Mouse (Mus musculus) testis, postnatal 10 days (tissue): ENCODE measurements around the gene Rbfox2.
"Not testable (repeated sequence)": the region's sequence is repeated elsewhere in the genome, so short reads cannot be mapped to it uniquely, and the experiment has no call there.

ENCODE experiments used
- DNase-seq: peaks from one replicate; pipeline ENCODE4 v3.0.0; 2021; ENCODE audit warnings: low spot score

Gene Rbfox2

DNA sequence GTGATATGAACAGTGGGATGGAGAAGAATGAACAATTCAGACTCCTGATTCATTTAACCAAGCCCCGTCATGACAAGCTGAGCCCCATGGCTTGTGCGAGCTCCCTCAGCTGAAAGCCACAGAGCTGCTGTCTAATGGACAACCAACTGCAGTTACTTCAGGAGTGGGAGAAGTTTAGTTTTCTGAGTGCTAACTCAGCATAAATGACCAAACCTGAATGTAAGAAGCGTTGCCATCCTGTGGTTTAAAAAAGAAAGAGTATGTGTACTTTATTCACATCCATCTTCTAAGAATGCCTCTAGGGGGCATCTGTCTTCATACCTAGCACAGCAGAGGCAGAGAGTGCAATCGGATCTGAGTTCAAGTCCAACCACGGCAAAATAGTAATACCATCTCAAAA lies 35.5 kb downstream of the Rbfox2 start:
- DNase-seq, result no peak

DNA sequence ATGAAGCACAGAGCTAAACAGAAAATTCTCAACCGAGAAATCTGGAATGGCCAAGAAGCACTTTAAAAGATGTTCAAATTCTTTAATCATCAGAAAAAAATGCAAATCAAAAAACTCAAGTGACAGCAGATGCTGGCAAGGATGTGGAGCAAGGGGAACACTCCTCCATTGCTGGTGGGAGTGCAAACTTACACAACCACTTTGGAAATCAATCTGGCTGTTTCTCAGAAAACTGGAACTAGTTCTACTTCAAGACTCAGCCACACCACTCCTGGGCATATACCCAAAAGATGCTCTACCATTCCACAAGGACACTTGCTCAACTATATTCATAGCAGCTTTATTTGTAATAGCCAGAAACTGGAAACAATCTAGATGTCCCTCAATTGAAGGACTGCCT lies 37.3 kb downstream of the Rbfox2 start:
- not testable (repeated sequence) for DNase-seq

DNA sequence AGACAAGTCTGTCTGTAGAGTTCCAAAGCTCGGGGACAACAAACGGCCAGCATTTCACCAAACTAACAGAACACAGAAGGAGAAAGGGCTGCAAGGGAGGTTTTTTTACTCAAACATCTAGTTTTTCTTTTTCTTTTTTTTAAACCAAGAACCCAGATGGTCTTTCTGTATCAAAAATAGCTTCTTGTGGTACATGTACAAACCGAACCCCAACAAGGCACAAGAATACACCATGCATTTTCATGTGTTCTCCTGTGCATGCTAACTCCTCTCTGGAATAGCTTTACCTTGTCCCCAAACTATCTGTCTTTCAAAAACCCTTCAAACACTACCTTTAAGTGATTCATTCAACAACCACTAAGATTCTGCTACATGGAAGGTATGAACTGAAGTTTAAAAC lies 38.4 kb downstream of the Rbfox2 start:
- no peak for DNase-seq

DNA sequence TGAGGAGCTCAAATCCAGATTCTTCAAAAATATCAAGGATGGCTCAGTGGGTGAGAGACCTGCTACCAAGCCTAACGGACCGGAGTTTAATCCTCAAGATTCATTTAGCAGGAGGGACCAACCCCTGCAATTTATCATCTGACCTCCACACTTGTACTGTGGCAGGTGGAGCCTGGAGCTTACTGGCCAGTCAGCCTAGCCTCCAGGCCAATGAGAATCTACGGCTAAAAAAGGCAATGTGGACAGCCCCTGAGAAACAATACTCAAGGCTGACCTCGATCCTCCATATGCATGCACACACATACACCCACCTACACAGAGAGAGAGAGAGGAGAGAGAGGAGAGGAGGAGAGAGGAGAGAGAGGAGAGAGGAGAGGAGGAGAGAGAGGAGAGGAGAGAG lies 41.5 kb downstream of the Rbfox2 start:
- DNase-seq, result no peak

DNA sequence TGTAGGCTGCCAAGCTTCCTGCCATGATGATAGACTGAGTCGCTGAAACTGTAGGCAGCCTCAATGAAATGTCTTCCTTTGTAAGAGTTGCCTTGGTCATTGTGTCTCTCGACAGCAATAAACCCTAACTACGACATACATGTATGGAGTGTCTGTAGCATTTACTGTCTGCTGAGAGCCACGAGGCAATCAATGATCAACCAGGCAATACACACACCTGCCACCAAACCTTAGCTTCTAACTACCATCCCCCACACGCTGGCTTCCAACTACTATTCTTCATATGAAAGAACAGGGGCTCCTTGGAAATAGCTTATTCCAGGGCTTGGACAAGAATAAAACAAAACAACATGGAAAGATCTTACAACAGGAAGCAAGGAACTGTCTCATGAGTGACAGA lies 42.5 kb downstream of the Rbfox2 start:
- no peak for DNase-seq

DNA sequence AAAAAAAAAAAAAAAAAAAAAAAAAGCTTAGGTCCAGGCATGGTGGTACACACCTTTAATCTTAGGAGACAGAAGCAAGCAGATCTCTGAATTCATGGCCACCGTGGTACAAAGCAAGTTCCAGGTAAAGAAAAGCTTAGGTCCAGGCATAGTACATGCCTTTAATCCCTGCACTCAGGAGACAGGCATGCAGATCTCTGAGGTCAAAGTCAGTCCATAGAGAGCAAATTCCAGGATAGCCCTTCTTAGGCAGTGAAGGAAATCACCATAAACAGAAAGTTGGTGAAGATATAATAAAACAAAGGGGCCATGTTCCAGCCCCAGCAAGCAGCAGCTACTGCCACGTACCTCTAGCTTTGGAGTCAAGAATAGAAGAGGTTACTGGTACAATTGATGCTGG lies 44.0 kb downstream of the Rbfox2 start:
- DNase-seq, result no peak

DNA sequence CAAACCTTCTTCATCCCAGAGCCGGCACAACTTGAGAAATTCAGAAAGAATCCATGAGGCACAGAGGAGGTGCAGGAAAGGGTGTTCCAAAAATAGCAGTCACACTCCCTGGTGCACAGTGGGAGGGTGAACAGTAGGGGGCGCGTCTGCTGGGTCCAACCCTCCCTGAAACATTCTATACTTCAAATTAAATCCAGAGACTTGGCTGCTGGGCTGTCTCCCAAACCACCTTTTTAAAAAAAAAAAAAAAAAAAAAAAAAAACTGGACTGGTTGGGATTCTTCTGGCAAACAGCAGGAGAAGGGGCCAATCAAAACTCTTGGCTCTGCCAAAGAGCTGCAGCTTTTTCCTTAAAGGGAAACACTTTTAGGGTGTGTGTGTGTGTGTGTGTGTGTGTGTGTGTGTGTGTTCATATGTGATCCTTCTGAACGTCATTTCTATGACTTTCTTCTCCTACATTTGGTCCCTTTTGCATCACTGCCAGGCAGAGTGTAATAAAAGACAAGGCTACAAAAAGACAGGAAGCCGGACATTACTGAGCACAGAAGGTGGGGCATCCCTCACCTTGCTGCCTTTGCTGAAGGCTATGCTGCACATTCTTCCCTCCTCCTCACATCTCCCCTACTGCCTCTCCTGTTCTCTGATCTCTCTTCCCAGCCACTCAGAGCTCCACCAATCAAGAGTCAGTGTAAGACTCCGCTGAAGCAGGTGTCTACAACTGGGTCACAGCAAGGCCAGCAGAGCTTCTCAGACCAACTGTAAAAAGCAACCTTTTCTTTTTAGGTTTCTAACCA lies 49.2 kb downstream of the Rbfox2 start:
- peak; percentile 77 for DNase-seq

DNA sequence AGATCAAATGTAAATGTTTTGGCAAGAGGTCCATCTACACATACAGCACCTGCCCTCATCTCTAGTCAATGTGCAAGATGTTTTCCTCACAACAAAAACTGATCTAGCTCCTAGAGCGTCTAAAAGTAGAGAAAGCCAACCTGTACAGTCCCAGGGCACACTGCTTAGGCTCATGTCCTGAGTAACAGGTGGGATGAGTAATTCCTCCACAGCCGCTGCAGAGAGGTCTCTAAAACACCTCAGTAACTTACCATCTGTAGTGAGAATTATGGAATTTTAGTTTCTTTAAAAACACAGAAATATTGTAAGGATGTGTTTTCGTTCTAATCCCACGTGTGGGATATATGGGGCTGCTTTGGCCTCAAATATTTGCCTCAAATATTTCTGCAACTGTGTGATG lies 50.0 kb downstream of the Rbfox2 start:
- no peak for DNase-seq

DNA sequence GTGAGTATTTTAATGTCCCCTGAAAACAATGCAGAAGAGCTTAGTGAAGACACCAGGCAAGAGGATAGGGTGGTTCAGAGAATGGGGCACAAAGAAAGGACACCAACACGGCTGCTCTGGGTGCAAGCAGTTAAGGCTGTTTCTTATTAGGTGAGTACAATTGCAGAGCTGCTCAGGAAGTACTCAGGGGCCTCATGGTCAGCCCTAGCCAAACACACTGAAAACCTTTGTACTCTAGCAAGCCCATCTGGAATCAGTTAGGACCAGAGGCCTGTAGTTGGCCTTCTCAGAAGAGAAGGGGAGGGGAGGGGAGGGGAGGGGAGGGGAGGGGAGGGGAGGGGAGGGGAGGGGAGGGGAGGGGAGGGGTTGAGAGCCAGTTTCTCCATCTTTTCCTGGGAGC lies 52.2 kb downstream of the Rbfox2 start:
- no peak for DNase-seq

DNA sequence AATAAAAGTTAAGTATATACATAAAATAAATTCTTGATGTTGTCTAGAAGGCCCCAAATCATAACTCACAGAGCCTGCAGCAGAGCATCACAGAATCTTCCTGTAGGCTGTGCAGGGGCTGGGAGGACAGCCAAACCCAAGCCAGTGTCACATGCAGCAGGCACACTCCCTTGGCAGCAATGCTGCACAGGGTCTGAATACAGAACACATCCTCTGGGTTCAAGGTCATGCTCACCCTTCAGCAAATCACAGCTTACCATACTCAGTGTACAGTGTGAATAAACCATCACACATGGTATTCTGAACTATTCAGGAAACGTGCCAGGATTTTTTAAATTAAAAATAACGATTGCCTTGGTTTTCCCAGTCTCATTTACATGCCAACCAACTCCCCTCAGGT lies 52.7 kb downstream of the Rbfox2 start:
- peak; percentile 51 for DNase-seq

DNA sequence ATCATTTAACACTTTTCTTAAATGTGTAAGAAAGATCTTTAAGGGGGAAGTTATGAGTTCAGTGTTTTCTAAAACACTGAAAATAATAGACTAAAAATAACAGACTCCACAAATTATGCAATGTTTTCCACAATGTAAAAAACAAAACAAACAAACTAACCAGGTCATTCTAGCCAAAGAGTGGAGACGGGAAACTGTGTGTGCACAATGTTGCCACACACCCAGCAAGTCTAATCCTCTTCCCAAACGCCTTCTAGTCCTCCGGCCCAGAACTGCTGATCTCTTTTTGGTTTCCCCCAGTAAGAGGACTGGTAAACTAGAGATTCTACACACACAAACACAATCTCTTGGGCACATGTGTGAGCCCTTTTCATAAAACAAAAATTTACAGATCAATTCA lies 55.1 kb downstream of the Rbfox2 start:
- DNase-seq, result no peak

DNA sequence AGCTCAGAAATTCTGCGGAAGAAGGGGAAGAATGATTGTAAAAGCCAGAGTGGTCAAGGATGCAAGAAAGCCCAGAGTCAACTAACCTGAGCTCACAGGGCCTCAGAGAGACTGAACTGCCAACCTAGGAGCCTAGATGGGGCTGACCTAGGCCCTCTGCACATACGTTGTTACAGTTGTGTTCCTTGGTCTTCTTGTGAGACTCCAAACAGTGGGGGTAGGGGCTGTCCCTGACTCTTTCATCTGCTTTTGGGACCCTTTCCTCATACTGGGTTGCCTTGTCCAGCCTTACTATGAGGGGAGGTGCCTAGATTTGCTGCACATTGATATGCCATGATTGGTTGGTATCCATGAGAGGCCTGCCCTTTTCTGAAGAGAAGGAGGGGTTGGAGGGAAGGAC lies 56.0 kb downstream of the Rbfox2 start:
- DNase-seq, result no peak

DNA sequence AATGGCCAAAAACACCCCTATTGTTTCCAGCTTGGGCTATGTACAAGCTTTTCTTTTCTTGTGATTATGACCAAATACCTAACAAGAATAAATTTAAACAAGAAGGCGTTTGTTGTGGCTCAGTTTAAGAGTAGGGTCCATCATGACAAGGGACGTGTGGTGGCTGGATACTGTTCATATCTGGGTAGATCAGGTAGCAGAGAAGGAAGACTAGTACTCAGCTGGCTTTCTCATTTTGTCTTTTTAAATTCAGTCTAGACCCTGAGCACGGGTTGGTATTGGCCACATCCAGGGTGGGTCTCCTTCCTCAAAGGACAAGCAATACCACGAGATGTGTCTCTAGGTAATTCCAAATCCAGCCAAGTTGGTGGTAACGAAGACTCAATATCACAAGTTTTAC lies 57.4 kb downstream of the Rbfox2 start:
- DNase-seq, result no peak

DNA sequence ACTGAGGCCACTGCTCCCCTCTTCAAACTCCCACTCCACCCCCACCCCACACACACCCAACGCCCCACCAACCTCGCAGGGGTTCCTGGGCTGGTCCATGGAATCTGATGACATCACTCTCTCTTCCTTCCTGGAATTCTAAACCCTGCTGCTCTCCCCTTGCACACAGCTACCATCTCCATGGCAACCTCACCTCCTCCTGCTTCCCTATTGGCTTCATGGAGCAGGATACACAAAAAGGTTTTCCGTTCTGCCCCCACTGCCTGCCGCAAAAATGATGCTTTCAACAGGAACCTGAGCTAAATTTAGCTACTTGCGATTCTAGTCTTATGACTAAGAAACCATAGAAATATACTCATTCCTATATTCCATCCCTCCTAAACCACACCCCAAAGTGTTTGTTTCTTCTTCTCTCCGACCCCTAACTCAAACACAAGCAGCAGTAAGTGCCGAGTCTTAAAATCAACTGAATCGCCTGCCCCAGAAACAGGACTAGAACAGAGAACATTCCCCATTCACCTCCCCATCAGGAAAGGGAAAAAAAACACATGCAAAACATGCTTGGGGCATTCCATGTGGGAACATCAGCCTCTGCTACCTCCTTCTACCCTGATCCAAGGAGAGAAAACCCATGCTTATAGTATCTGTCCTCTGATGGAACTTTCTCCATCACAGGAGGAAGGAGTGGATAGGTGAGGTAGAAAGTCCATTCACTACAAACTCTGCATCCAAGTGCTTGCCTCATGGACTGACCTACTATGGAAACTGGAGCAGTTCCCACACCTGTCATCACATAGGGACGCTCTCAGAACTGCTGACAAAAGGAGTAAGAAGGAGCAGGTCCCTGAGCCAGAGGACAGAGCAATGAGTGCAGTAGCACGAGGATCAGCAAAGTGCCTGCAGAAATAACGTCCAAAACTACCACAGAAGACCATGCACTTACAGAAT lies 61.1 kb downstream of the Rbfox2 start:
- no peak for DNase-seq

DNA sequence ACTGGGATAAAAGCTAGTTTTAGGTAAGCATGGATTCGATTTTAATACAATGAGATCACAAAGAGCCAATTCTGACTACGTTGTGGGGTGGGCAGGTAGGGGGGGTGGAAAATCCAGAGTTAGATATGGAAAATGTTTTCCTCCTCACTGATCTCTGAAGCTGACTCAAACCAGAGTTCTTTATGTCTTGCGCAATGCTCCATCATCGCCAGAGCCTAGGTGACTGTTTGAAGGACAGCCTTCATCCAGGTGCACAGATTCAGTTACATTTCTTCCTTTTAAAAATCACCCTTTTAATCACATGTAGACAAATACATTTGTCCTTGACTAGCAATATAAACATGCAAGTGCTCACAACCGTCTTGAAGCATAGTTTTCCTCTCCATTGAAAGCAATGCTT lies 62.2 kb downstream of the Rbfox2 start:
- no peak for DNase-seq

DNA sequence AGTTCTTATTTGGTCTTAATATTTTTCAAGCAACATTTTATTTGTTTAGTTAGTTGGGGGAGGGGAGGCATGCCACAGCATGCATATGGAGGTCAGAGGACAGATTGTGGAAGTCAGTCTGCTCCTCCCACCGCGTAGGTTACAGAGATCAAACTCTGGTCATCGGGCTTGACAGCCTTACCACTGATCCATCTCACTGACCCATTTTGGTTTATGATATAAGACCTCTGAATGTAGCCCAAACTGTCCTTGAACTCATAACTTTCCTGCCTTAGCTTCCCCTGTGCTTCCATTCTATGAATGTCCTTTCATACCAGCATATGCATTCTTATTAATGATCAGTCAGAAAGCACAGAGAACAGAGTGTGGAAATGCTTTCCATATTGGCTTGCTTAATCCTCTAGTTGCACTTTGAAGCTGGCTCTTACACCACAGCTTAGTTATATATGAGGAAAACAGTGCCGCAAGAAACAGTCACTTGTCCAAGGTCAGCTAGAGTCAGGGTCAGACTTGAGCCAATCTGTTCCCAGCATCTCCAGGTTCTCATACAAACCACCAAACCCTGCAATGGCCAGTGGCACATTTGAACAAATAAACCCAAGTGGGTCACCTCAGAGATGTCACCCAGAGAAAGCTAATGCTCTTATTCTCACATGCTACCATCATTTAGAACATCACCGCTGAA lies 62.8 kb downstream of the Rbfox2 start:
- no peak for DNase-seq

DNA sequence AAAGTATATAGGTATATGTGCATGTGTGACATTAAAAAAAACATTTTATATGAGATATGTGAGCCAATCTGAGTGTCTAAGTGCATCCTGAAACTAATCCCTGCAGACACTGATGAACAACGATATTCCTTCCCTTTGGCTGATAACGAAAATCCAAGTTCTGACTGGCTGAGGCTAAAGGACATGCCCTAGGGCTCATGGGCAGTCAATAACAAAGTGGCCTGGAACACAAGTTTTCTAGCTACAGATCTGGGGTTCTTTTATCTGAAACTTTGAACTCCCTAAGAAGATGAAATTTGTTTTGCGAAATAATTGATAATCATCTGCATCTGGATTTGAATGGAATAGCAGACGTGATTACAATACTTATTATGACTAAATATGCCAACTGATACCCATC lies 66.2 kb downstream of the Rbfox2 start:
- DNase-seq, result no peak

DNA sequence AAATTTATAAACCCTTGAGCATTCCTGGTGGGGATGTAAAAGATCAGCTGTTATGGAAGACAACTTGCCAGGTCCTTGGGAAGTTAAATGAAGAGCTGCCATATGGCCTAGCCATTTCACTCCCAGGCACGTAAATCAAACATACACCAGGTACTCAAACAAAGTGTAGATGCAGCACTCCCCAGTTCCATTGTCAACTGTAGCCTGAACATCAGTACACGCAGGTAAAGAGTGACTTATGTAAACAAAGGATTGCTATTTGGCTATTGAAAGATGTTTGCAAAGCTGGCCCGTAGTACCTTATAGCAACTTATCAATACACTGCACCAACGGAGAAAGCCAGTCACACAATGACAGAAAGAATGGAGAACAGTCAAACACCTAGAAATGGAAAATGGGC lies 67.2 kb downstream of the Rbfox2 start:
- DNase-seq, result no peak

DNA sequence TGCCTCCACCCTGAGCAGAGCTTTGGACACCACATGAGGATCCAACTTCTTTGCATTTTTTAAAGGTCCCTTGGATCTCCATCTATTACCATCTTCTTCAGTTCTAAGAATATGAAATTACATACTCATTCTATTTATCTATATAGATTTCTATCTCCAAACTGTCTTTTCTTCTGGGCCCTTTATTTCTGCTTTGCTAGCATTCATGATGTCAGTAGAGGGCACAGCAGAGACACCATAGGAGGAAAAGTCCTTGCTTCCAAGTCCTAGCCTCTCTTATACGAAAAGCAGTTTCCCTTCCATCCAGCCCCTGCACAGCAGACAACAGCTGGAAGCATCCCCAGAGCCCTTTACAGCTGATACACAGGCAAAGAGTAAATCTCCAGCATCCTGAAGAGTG lies 69.1 kb downstream of the Rbfox2 start:
- DNase-seq, result no peak

DNA sequence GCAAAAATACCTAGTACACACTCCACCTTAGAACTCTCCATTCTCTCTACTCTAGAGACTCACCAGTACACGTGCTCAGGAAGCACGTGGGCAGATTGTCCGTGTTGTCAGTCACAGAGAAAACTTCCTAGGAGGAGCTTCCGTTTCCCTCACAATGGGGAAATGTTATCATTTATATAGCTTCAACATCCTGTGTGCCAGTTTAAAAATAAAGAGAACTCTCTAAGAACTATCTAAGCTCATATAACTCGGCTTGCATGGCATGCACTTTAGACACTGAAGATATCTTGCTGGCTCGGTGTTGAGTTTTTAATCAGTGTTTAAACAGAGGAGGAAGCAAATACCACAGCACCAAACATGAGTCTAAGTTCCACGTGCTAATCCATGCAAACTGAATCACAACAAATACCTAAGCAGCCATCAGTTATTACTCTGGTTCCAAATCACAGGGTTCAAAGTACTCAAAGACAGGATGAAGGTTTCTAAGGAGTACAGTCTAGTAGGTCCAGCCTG lies 70.7 kb downstream of the Rbfox2 start:
- no peak for DNase-seq

DNA sequence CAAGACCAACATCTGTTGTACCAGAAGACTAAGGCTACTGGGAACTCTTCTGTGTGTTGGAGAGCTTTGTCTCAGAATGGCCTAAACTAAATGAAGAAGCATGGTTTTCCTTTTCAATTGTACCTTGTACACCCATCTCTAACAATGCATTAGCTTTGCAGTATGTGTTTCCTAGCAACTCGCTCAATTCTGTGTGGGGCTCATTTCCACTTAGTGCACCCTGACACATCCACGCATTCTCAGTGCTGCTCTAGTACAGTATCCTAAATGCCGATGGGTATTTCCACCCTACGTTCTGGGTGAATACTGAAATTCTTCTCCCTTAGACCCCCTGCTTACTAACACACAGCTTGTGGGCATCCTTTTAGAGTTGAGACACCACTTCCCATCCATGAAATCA lies 71.3 kb downstream of the Rbfox2 start:
- no peak for DNase-seq

DNA sequence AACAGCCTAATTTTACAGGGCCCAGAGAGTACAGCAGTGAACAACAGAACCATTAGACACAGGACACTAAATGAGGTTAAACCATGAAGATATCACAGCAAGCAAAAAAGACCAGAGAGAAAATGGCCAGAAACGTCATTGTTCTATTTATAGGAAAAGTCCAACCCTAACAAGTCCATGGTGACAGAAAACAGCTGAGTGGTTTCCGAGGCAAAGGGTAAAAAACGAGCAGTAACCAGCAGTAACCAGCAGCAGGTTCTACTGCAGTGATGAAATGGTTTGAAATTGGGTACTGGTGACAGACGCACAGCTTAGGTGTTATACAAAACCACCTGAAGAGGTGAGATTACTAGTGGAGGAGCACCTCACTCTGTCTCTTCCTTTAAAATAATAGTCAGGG lies 72.5 kb downstream of the Rbfox2 start:
- DNase-seq, result no peak

DNA sequence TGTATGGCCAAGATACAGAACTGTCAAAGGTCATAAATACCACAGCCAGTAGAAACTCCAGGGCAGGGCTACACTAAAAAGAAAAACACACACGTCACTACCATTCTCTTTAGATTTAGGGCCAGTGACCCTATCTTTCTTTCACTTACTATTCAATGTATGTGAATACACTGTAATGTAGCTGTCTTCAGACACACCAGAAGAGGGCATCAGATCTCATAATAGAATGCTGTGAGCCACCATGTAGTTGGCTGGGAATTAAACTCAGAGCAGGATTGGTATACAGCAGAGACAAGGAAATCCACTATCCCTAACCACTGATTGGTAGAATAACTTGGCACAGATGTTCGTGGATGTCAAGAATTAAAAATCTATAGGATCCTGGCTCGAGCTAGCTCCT lies 76.7 kb downstream of the Rbfox2 start:
- no peak for DNase-seq
